Comparison of ENCODE assay signal across 8 mouse cellular contexts in the genomic region with DNA sequence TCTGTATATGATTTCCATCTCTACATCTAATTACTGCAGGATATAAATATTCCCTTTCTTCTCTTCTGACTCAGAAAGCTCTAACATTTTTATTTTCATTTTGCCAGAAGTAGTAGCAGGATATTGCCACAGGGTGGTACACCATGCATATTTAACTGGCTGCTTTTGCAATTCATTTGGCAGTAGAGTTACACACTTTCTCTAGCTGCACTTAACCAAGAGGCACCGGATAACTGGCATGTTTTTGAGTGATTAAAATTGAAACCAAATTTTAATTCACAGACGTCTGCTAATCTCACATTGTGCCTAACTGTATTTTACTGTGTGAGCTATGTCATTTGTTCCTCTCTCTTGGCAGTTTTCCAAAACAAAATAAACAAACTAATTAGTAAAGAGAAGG.
A peak's percentile ranks its signal among the peaks of the same experiment; 100 is the strongest.
DNase-seq lines count a peak whose midpoint lies in the region; ATAC-seq lines count a peak whose summit lies in the region.

No protein-coding gene starts in this region.

- peak; percentile 71 for ATAC-seq in hindbrain, embryonic 15.5 days (ENCODE audit: low FRiP score, low read depth)
- peak; percentile 71; the same call in 1 of the 2 replicates for ATAC-seq in neural tube, embryonic 13.5 days (ENCODE audit: low read depth)

- peak; percentile 69 for DNase-seq in layer of hippocampus, adult 11-12 months (ENCODE audit: low spot score)
- no peak for DNase-seq in layer of hippocampus, postnatal 25 days (ENCODE audit: extremely low spot score in 1 of 2, low spot score in 1 of 2)
- peak; percentile 3 for DNase-seq in NIH3T3 (ENCODE audit: low read depth)
- DNase-seq in cerebellum, adult 9-10 months = peak; percentile 90
- DNase-seq in urinary bladder, postnatal 36 days (ENCODE audit: low spot score in 2 of 2) = no peak
- DNase-seq in urinary bladder, postnatal 4 days (ENCODE audit: low spot score in 2 of 2) = no peak

- no peaks in the 10 kb centered on the region for H3K36me3 ChIP-seq in hindbrain, embryonic 15.5 days
- H3K36me3 ChIP-seq in neural tube, embryonic 13.5 days = no peaks in the 10 kb centered on the region

- no peaks in the 10 kb centered on the region for H3K9me3 ChIP-seq in hindbrain, embryonic 15.5 days
- H3K9me3 ChIP-seq in neural tube, embryonic 13.5 days = no peaks in the 10 kb centered on the region

- no peak overlapping the region for H3K9ac ChIP-seq in hindbrain, embryonic 15.5 days
- no peak overlapping the region for H3K9ac ChIP-seq in neural tube, embryonic 13.5 days

- peaks cover 7% of the 10 kb centered on the region for H3K4me1 ChIP-seq in hindbrain, embryonic 15.5 days (replicated peaks)
- no peaks in the 10 kb centered on the region; the same call in 1 of the 2 replicates for H3K4me1 ChIP-seq in neural tube, embryonic 13.5 days (replicated peaks)

- no peaks in the 10 kb centered on the region for H3K27me3 ChIP-seq in hindbrain, embryonic 15.5 days
- no peaks in the 10 kb centered on the region for H3K27me3 ChIP-seq in neural tube, embryonic 13.5 days

- H3K27ac ChIP-seq in hindbrain, embryonic 15.5 days (replicated peaks) = no peak overlapping the region
- no peak overlapping the region for H3K27ac ChIP-seq in neural tube, embryonic 13.5 days (replicated peaks)

- H3K4me2 ChIP-seq in hindbrain, embryonic 15.5 days = no peak overlapping the region
- no peak overlapping the region for H3K4me2 ChIP-seq in neural tube, embryonic 13.5 days

- no peak overlapping the region for H3K4me3 ChIP-seq in hindbrain, embryonic 15.5 days
- no peak overlapping the region for H3K4me3 ChIP-seq in neural tube, embryonic 13.5 days

- WGBS in hindbrain, embryonic 15.5 days = 13% methylated on average over 2 of the region's 2 CpGs
- WGBS in neural tube, embryonic 13.5 days = 32% methylated on average over 2 of the region's 2 CpGs

Comparison
In these comparisons a context has a peak if more than half of its experiments do, and no peak if none do; other contexts are left out.
1. DNase-seq: peak in layer of hippocampus, adult 11-12 months (single experiment), NIH3T3 (single experiment) and cerebellum, adult 9-10 months (single experiment); none in layer of hippocampus, postnatal 25 days (0 of 2), urinary bladder, postnatal 36 days (0 of 2) and urinary bladder, postnatal 4 days (0 of 2).